Mouse (Mus musculus) spleen, adult 2 months (tissue): Measurements from ENCODE around the gene Rpap3.

Experiments
- CTCF ChIP-seq: fragments of 200-500 bp; IDR thresholded peaks from 2 replicates; pipeline ENCODE4 v1.5.1; 2011; ENCODE audit warnings: mild to moderate bottlenecking, inconsistent platforms; ENCODE audit not compliant: insufficient read depth, insufficient read length, insufficient replicate concordance; ENCODE audit errors: extremely low read depth
- POLR2A ChIP-seq: fragments of 200-500 bp; IDR thresholded peaks from 2 replicates; pipeline ENCODE4 v1.6.1; 2011; ENCODE audit warnings: low read depth, low read length, inconsistent platforms

- TF ChIP-seq CTCF = no peak
- no peak for TF ChIP-seq POLR2A
Observed at GRCm38 (mm10) chr15:97747486-97747885, 41.9 kb upstream of the Rpap3 start.
